Mouse (Mus musculus) retina, adult 2 months (tissue): Measurements from ENCODE around the gene Mgrn1.

Source experiments
- DNase-seq: peaks from one replicate; pipeline ENCODE4 v3.0.0-alpha.2; 2012; ENCODE audit warnings: low read depth, low spot score

The Mgrn1 gene

DNA sequence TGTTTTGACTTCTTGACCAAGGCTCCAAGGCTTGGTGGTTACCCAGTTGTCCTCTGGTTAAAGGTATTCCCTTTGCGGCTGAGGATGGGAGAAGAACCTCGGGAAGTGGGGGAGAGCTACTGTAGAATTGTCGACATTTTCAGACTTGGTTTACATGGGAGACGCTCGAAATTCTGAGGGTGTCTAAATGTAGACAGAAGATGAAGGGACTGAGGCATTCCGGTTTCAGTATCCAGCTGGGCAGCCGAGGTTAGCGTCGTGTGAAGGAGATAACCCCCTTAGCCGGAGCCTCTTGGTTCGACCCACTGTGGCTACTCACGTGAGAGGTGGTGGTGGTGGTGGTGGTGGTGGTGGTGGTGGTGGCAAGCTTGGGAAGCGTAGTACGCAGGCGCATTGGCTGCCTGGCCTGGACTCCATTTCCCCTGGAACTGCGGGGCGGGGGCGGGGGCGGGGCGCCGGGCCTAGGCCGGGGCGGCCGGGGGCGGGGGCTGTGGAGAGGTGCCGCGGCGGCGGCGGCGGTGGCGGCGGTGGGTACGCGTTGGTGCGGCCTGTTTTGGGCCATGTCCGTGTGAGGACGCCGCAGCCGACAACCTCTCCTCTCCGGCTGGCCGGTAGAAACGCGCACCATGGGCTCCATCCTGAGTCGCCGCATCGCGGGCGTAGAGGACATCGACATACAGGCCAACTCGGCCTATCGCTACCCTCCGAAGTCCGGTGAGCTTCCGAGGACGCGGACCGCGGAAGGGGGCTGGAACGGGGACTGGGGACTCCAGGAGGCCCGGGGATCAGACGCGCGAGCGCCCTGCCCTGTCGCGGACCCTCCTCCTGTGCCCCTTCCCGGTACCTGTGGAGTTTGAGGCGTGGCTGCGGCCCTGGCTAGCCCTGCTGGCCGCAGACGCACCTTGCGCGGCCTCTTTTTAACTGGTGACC lies at the start of gene Mgrn1:
Gene Mgrn1 (plus strand): TSS at position 490 of the 930 bp plus-strand sequence.
- peak; percentile 68 for DNase-seq

DNA sequence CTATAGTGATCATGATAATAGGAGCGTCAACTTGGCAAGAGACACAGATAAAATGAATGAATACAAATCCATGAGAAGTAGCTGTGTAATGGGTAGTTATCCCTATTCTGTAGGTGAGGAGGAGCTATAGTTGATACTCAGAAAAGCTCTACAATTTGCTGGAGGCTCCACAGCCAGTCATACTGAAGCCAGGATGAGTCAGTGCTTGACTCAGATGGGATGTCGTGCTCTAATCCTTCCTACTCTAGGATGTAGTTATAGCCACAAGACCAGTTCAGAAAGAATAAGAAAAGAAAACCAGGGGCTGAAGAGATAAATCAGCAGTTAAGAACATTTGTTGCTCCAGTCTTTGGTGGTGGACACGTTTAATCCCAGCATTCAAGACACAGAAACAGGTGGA lies 48.4 kb upstream of the Mgrn1 start:
- DNase-seq = no peak

DNA sequence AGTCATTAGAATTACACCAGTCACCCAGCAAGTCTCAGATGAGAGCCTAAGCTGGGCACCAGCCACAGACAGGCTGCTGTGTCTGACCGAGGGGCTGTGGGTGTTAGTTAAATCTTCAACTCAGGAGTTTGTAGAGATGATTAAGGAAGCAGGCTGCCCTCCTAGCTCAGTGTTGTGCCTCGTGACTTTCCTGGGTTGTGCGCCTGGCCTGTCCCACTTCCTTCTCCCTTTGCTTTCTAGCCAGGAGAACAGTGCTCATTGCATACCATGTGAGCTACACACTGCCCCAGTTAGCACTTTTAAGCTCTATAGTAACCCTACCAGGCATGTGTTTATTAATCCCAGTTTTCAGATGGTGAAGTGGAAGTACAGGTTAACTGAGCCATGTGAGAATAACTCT lies 46.5 kb upstream of the Mgrn1 start:
- no peak for DNase-seq

DNA sequence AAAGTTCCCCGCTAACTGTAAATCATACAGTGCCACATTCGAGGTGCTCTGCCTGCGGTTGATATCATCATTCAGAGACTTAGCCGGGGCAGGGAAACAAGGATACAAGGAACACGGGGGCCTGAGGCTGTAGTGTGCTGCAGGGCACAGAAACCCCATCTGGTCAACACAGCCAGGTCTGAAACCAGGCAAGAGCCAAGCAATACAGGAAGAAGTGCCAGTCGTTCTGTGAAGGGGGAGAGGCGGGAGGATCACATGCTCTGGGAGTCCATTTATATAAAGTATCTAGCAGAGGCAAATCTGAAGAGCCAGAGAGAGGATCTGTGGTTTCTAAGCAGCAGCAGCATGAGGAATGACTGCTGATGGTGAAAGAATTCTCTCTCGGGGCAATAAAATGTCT lies 45.8 kb upstream of the Mgrn1 start:
- no peak for DNase-seq

GRCm38 (mm10) chr16:4847041-4847440 lies 39.0 kb upstream of the Mgrn1 start:
- DNase-seq = no peak

DNA sequence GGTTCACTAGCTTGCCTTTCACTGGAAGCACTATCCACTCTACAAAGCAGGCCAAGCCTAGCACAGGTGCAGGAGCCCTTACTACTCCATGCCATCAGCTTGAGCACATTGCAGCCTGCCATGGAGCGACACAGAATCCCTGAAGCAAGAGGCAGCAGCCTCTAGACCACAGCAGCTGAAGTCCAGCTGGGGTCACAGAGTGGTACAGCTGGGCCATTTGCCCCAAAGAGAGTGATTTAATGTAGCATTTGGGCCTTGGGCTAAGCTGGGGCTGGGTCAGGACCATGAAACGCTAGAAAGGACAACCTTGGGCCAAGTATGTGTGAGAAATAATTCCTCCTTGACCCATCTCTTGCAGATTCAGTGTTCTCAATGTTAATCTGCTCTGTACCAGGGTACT lies 38.0 kb upstream of the Mgrn1 start:
- no peak for DNase-seq

- no peak for DNase-seq
Observed at GRCm38 (mm10) chr16:4850361-4850760, 35.7 kb upstream of the Mgrn1 start.

- DNase-seq = no peak
Observed at GRCm38 (mm10) chr16:4850938-4851628, 35.0 kb upstream of the Mgrn1 start.

DNA sequence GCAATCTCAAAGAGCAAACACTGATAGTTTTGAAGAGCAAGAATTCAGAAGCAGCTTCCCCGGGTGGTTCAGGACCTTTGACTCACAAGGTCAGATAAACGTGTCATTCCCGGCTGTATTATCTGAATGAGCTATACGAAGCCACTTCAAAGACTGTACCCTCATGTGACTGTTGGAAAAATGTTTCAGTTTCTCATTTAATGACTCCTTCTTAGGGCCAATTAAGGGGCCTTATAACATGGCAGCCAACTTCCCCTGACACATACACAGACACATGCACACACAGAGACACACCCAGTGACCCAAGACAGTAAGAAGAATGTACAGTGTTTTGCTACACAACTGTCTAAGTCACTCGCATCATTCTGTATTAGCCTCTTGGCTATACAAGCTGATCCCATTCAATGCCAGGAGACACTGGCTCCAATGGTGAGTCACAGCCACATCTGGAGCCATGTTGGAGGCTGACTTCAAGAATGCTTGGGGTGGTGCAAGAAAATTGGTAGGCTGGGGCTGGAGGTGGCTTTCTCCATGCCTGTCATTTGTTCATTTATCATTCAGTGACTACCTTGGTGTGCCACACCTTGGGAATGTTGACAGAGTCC lies 30.9 kb upstream of the Mgrn1 start:
- no peak for DNase-seq

- no peak for DNase-seq
Observed at GRCm38 (mm10) chr16:4861392-4861791, 24.7 kb upstream of the Mgrn1 start.

GRCm38 (mm10) chr16:4862863-4863483 lies 23.1 kb upstream of the Mgrn1 start:
- DNase-seq = no peak

GRCm38 (mm10) chr16:4863742-4864141 lies 22.3 kb upstream of the Mgrn1 start:
- DNase-seq = no peak

GRCm38 (mm10) chr16:4866101-4866695 lies 19.9 kb upstream of the Mgrn1 start:
- no peak for DNase-seq

DNA sequence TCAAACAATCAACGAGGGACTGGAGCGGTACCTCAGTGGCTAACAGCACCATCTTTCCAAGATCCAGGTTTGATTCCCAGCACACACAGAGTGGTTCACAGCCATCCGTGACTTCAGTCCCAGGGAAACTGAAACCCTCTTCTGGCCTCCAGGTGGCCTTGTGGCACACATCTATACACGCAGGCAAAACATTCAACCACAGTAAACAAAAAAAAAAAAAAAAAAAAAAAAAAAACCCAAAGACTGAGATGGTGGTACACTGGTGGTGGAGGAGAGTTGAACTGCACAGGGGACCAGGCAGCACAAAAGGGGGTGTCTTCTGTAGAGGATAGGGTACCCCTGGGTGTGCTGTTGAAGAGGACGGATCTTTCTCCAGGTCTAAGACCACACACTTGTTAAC lies 15.6 kb upstream of the Mgrn1 start:
- DNase-seq = no peak

DNA sequence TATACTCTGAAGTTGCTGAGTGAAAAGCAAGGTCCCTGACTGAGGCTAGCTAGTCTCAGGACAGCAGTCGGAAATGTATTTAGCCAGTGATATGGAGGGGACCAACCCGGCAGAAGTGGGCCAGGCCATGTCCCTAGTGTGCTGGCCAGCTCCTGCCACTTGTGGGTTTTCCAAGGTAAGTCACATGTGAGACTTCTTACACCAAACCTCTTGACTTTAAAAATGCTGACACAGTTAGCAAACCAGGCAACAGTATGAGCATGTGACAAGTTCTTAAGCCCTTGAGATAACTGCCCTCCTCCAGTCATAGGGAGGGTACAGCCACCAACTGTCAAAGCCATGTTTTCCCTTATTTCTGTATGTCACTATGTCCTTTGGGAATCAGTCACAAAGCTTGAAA lies 14.1 kb upstream of the Mgrn1 start:
- no peak for DNase-seq

DNA sequence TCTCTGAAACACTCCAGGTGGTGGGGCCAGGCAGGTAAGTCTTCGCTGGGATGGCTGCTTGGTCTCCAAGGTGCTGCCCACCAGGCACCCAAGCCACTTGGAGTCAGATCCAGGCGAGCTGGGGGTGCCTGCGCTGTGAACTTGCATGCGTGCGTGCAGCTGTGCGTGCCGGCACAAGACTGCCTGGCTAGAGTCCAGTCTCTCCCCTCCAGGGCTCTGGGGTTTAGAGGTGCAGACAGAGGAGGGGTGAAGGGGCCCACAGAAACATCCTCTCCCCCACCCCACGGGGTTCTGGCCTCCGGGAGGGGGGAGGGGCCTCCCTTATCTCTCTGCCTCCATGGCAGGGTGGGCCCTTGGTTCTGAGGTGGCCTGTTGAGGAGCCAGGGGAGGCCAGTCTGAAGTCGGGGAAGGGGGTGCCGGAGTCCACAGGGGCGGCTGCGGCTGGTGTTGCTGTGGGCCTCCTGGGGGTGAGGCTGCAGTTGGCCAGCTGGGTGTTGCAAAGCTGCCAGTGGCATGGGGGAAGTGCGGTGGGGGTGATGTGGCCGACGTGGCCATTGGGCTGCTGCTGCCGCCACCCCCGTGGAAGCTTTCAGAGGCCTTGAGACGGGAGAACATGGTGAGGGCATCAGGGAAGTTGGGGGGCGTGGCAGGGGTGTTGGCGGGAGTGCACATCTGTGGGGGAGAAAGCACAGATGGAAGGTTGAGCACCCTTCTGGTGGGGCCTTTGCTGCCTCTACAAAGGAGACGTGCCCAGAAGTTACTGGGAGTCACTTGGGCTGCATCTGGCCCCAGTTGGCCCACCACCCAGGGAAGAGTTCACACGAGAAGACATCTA lies 10.6 kb upstream of the Mgrn1 start:
- DNase-seq = no peak

DNA sequence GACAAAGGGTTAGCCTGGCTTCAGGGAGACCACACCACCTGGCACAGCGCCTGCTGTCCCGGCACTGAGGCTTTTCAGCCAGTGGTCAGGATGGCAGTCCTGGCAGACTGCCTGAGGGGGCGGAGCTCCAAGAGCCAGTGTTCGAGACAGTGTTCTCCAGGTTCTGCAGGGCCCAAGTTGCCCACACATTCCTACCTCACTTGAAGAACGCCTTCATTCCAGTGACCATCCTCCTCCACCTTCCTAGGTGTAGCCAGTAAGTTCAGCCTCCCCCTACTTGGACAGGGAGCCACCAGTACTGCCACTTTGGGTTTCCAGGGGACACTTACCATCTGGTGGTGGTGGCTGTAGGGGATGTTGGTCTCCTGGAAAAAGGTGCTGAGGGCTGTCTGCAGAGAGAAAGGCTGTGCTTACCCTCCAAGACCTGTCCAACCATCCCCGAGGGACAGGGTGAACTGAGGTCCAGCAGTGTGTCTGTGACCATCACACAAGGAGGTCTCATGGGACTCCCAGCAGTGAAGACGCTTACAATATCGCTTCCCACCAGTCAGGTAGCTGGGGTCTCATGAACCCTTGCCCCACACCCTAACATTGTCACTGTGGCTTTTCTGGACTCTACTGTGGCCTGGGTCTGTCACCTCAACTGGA lies 9.9 kb upstream of the Mgrn1 start:
- DNase-seq = no peak

DNA sequence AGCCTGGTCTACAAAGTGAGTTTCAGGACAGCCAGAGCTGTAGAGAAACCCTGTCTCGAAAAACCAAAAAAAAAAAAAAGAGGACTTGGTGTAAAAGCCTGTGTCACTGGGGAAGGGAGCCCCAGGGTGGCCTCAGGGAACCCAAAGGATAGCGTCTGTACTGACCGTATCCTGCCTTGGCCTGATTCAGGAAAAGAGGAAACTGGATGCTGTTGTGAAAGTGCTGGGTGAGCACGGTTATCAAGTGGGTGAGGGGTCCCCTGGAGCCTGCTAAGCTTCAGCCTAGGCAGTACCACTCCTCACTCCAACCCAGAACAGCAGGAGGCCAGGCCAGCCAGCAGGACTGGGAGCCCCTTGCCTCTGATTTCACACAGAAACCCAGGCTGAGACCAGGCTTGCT lies 8.9 kb upstream of the Mgrn1 start:
- no peak for DNase-seq

DNA sequence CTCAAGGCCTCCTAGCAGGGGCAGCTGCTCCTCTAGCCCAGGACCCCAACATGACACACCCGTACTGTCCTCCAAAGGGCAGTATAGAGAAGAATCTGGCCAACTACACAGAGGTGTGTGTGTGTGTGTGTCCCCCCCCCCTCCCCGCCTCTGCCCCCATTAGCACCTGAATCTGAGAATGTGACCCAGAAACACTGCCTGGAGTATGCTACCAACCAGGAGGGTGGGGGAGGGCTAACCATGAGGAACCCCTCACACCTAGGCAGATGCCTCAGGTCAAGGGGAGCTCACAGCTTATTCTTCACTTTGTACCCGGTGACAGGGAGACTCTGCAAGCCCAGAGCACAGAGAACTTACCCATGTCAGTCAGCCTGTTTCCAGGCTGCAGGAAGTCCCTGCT lies 8.3 kb upstream of the Mgrn1 start:
- DNase-seq = no peak

DNA sequence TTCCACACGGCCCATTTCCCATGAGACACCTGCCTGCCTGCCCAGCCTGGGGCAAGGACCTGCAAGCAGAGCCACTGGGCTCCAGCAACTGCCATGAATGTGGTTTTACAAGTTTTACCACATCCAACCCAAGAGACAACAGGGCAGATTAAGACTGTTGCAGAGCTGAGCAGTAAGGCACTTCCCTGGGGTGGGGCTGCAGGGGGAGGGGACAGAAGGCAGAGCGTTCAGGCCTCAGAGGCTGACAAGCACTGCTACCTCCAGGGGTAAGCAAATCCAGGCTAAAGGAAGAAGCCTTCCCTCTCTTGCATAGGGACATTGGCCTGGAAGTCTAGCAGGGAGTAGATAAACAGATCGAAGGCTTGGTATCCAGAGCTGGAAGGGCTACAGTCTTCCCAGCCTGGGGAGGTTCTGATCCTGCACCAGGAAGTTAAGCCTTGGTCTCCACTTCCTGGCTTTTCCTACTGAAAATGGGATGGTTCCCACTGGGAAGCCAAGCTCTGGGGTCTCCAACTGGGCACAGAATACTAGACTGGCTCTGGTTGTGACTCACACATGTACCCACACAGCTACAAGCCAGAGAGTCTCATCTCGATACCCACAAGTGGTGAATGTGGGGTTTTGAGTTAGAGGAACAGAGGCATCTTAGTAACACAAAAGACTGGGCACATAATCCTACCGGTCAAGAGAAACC lies 7.7 kb upstream of the Mgrn1 start:
- DNase-seq = no peak
